Mouse (Mus musculus) spleen, adult 18-20 months (tissue): ENCODE data around the gene Atg16l2.

Source experiments
- DNase-seq, 2 experiments: peaks; one replicate each; pipeline ENCODE4 v3.0.0; 2022; ENCODE audit warnings: mixed read lengths in 2 of 2

Atg16l2 gene

DNA sequence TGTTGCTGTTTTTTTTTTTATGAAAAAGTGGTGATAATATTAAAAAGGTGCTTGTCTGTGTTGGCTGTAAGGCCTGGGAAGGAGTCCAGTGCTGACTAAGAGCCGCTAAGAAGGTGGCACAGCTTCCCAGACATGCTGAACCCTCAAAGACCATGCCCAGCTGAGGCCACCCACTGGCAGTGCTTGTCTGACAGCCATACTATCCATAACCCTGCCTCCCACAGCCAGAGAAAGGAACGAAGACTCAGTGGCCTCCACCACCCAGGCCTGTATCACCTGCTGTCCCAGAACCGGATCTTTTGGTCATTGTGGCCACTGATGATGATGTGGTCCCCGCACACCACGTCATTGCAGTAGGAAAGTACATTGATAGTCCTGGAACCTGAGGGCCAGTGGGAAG is 10.8 kb downstream of the Atg16l2 start:
- DNase-seq: no peak

GRCm38 (mm10) chr7:101290401-101290800 is 11.7 kb downstream of the Atg16l2 start:
- DNase-seq: no peak

DNA sequence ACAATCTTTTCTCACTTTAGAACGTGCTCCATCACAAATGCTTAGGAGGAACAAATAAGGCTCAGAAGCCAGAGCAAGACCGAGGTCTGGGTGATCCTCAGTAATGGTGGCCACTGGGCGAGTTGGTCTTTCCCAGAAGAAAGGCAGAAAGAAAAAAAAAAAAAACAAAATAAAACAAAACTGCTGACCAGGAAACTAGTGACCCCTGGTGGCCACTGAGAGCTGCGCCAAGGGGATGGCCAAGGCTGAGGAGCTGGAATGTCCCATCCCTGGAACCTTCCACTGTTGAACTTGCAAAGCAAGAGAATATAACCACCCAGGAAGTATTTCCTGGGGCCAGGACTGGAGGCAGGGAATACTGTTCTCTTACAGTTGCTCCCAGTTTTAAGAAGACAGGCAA is 13.6 kb downstream of the Atg16l2 start:
- peak in 1 of 2 experiments; percentile 9 for DNase-seq

- DNase-seq: no peak
Observed at GRCm38 (mm10) chr7:101287820-101288219, 14.2 kb downstream of the Atg16l2 start.

DNA sequence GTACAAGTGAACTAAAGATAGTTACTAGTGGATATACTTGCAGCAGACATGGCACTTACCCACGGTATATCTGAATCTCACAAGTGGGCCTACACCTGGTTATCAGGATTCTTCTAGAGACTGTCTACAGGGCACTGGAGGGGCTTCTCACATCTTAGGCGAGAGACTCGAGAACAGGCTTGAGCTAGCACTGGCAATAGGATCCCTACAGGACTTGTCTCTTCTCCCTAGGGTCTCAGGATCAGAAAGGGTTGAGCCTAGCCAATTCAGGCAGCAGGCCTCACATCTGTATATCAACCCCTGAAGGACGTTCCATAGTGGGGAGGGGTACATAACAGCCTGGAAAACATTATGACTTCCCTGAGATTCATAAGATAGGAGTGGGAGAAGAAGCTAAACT is 15.2 kb downstream of the Atg16l2 start:
- DNase-seq: no peak

DNA sequence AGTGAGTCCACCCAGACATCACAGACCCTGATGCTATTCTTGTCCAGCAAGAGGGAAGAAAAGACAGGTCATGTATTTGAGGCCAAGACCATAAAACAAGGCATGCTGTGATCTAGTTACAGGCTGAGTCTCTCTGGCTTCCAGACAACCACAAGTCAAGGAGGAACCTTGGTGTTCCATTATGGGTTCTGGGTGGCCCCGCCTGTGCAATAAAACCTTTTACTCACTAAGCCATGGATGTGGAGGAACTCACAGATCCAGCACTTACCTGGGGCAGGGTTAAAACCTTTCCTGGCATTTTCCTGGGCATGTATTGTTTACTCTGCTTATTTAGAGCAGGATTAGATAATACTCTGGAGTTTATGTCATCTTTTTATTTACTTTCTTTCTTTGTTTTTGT is 17.5 kb downstream of the Atg16l2 start:
- DNase-seq: no peak

DNA sequence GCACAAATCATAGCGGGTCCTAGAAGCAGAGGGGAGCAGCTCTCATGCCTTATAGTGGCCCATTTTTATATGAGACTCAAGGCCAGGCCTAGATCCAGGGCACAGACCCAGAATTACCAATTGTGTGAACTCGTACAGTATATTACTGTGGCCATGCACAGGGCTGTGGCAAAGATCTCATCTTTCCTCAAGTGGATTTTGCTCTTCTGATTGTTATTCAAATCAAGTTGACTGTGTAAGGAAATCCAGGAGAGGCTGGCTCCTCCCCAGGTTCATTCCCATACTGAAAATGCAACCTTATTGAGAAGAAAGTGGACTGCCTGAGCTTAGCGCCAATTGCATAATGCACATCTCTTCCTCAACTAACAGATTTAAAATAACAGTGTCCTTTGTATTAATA is 19.3 kb downstream of the Atg16l2 start:
- DNase-seq: no peak

DNA sequence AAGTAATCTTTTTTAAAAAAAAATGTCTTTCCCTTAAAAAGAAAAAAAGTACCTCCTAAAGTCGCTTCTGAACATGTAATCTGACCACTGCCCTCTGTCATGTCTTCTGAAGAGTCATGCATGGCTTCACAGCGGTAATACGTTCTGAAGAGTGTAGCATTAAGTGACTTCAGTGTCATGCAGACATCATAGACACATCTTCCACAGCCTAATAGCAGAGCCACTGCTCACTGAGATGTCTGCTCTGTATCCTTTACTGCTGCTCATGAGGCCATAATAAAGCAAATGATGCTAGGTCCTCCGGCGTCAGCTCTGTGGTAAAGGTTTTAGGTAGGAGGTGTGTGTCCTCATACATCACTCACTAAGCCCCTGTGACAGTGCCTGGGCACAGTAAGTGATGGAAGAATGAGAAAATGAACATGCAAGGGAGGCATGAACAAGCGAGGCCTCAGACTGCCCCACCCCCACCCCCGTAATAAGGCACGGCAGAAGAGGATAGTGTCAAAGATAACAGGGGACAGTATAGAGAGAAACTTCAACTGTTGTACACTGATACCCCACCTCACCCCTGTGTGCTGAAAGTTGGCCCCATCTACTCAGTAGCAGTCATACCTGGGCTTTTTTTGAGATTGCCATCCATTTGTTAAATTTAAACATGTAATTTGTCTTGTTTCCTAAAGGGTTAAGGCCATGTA is 29.4 kb downstream of the Atg16l2 start:
- DNase-seq: no peak

GRCm38 (mm10) chr7:101271602-101272001 is 30.4 kb downstream of the Atg16l2 start:
- DNase-seq: no peak

DNA sequence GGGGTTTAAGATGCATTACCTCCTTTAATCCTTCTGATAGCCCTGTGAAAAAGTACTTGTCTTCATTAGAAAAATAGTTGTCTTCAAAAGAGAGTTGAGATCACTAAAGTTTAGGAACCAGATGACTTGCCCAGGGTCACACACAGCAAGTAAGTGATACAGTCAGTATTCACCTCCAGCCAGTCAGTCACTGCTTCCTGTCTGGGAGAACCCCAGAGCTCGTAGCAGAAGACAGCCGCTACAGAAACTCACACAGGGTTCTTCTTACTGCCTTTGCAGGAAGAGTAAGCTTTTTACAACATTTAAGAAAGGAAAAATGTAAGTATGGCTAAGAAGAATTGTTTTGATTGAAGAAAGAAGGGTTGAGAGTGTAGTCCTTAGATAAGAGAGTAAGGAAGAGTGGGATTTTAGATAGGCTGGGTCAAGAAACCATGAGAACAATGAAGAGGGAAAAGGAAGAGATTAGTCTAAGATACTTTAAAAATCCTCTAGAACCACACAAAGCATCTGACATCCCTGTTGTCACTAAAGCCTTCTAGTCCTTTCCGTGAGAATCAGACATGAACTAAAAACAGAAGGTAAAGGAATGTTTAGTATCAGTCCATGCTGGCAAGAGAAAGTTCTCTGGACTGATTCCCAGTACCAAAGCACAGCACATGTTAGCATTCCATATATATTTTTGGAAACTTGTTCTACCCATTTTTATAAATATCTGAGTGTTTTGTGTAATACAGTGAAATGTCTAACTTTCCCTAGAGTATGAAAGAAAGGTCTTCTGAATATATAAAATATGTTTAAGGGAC is 34.4 kb downstream of the Atg16l2 start:
- no peak for DNase-seq

GRCm38 (mm10) chr7:101263511-101263910 is 38.5 kb downstream of the Atg16l2 start:
- DNase-seq: no peak

GRCm38 (mm10) chr7:101261941-101262546 is 40.0 kb downstream of the Atg16l2 start:
- no peak for DNase-seq

DNA sequence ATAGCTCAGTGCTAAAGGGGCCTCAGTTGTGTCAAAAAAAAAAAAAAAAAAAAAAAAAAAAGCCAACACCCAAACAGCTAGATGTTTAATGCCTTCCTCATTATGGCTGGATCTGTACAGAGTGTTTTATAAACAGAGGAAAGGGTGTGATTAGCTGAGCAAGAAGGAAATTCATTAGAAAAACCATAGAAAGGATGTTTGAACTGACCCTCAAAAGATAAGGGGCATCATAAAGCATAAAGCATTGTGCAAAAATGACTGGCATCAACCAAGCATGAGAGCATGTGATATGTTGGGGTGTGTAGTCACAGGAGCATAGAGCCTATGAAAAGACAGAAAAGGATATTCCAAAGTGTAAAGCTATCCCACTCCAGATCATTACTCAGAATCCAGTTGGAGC is 43.6 kb downstream of the Atg16l2 start:
- DNase-seq: no peak

DNA sequence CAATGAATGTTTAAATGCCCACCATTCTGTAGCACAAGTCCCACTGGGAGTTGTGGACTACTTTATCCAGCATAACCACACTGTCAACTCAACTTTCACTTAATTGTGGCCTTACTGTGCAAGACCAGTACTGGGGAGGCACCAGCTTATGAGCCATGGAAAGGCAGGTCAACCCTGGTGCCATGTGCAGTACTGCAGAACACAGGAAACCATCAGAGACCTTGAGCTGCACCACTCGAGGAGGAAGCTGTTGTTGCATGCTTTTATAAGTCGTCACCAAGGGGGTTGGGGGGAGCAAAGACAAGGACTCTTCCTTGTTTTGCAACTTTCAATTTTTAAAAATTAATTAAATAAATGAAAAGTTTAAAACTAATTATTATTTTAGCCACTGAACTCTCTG is 49.0 kb downstream of the Atg16l2 start:
- peak; percentile 19 to 22 for DNase-seq

DNA sequence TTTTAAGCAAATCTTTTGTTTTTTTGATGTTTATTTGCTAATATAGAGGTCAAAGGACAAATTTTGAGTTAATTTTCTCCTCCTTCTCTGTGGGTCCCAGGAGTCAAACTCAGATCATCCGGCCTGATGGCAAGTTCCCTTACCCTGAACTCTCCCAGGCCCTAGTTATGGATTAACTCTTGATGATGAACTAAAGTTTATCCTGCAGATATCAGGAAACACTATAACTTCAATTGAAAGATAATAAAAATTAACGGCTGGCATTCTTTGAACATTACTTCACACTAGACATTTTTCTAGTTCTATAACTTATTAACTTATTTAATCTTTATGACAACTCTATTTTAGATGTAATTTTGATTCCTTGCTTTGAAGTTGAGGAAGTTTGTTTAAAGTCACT is 52.9 kb downstream of the Atg16l2 start:
- no peak for DNase-seq

GRCm38 (mm10) chr7:101248760-101249159 is 53.3 kb downstream of the Atg16l2 start:
- no peak for DNase-seq

- DNase-seq: no peak
Observed at GRCm38 (mm10) chr7:101236712-101237473, 65.2 kb downstream of the Atg16l2 start.

DNA sequence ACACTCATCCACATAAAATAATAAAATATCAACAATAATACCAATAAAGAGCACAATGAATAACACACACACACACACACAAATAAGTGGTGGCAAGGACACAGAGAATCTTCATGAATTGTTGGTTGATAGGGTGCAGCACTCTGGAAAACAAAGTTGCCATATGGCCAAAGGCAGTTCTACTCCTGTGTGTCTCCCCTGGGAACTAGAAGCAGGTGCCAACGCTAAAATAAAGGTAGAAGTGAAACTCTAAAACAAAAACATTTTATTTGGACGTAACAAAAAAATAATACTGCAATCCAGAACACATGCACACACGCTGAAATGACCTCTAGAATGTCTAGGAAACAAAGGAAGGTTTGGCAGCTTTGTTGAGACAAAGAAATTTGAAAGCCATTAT is 69.3 kb downstream of the Atg16l2 start:
- DNase-seq: no peak

DNA sequence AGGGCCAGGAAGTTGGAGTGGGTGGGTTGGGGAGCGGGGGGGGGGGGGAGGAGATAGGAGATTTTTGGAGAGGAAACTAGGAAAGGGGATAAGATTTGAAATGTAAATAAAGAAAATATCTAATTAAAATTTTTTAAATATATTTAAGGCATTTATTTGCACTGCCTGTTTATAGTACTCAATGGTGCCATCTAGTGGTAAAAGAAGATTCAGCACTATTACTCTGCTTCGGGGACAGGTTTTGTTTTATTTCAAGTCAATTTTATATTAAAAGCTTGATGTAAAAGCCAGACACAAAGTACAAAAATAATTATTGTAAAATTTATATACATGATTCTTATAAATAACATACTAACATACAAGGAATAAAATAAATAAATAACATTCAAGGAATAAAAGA is 70.6 kb downstream of the Atg16l2 start:
- DNase-seq: no peak

DNA sequence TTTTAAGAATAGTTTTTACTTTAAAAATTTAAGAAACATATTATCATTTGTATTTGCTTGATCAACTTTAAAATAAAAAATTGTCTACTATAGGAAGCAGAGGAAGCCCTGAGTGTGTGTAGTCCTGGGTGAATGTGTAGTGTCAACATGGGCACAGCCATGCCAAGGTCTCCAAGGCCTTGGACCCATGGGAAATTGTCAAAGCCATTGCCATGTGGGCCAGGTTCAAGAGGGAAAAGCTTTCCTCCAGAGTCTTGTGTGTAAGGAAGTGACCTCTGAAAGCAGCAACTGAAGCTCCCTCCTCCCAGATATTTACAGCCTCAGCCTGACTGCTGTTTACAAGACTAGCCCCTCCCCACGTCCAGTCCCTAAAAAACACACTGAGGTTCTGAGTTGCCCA is 72.7 kb downstream of the Atg16l2 start:
- no peak for DNase-seq

GRCm38 (mm10) chr7:101223501-101223900 is 78.5 kb downstream of the Atg16l2 start:
- no peak for DNase-seq

- DNase-seq: no peak
Observed at GRCm38 (mm10) chr7:101216724-101217123, 85.3 kb downstream of the Atg16l2 start.
